Mouse (Mus musculus) liver, embryonic 13.5 days (tissue): ENCODE measurements around the gene Fgfr2. TPM values are rescaled to one million over a fixed set of nuclear protein-coding genes. Genes with fewer than 3 reads are reported as not detected.

Experiments
- ATAC-seq: fragments of 200-750 bp; cut with Nextera tagmentation; 2 replicates; pipeline ENCODE4 v1.8.0; 2017; ENCODE audit warnings: low read depth, mild to moderate bottlenecking, moderate number of reproducible peaks, moderate library complexity
- DNase-seq: peaks from one replicate; pipeline ENCODE4 v3.0.0; 2022
- H3K27ac ChIP-seq: fragments of 300-500 bp; sonication (generic); 2 replicates; pipeline ENCODE4 v1.5.1; 2015; ENCODE audit warnings: moderate library complexity, mild to moderate bottlenecking, inconsistent platforms
- H3K27me3 ChIP-seq: fragments of 300-500 bp; sonication (generic); 2 replicates; pipeline ENCODE4 v1.6.1; 2015; ENCODE audit warnings: mild to moderate bottlenecking, inconsistent platforms
- H3K36me3 ChIP-seq: fragments of 300-500 bp; sonication (generic); 2 replicates; pipeline ENCODE4 v1.6.1; 2015; ENCODE audit warnings: mild to moderate bottlenecking, inconsistent platforms
- H3K4me1 ChIP-seq: fragments of 300-500 bp; sonication (generic); replicated peaks from 2 replicates; pipeline ENCODE4 v1.6.1; 2015; ENCODE audit warnings: inconsistent platforms
- H3K4me2 ChIP-seq: fragments of 300-500 bp; sonication (generic); 2 replicates; pipeline ENCODE4 v1.6.1; 2015; ENCODE audit warnings: inconsistent platforms, mild to moderate bottlenecking, moderate library complexity
- H3K4me3 ChIP-seq: fragments of 300-500 bp; sonication (generic); replicated peaks from 2 replicates; pipeline ENCODE4 v1.5.1; 2015; ENCODE audit warnings: mild to moderate bottlenecking, inconsistent platforms
- H3K9ac ChIP-seq: fragments of 300-500 bp; sonication (generic); 2 replicates; pipeline ENCODE4 v1.6.1; 2015; ENCODE audit warnings: mild to moderate bottlenecking, inconsistent platforms
- H3K9me3 ChIP-seq: fragments of 300-500 bp; sonication (generic); replicated peaks from 2 replicates; pipeline ENCODE4 v1.6.1; 2016; ENCODE audit warnings: inconsistent platforms
- WGBS: fragments of 180-500 bp; shearing (Covaris S2); methylation state at CpG from one replicate; pipeline ENCODE4 v1.1.7; 2015; ENCODE audit not compliant: insufficient replicate concordance; 5-methylcytosine and 5-hydroxymethylcytosine counted together
- polyA plus RNA-seq: library from polyadenylated mRNA; unstranded; fragments of >200 nt; fragmentation: Nextera tagmentation; extraction: Ambion mirVana; gene quantifications from 2 replicates; pipeline ENCODE4 v1.2.1, GENCODE M21; 2015

The Fgfr2 gene
- polyA plus RNA-seq, 1 experiment from 2014 or later, result 8.9 TPM

- Histone ChIP-seq H3K4me2 (no peak overlapping the region), H3K9me3 (no peaks in the 10 kb centered on the region), H3K4me3 (no peak overlapping the region), H3K27me3 (peaks cover 15% of the 10 kb centered on the region), H3K4me1 (peaks cover 25% of the 10 kb centered on the region), H3K27ac (no peak overlapping the region), H3K9ac (no peak overlapping the region), H3K36me3 (no peaks in the 10 kb centered on the region)
- WGBS, result 37% methylated on average over 6 of the region's 6 CpGs
- DNase-seq (no peak), ATAC-seq (no peak)
Observed at GRCm38 (mm10) chr7:132487361-132487760, 635.8 kb downstream of the Fgfr2 start.

DNA sequence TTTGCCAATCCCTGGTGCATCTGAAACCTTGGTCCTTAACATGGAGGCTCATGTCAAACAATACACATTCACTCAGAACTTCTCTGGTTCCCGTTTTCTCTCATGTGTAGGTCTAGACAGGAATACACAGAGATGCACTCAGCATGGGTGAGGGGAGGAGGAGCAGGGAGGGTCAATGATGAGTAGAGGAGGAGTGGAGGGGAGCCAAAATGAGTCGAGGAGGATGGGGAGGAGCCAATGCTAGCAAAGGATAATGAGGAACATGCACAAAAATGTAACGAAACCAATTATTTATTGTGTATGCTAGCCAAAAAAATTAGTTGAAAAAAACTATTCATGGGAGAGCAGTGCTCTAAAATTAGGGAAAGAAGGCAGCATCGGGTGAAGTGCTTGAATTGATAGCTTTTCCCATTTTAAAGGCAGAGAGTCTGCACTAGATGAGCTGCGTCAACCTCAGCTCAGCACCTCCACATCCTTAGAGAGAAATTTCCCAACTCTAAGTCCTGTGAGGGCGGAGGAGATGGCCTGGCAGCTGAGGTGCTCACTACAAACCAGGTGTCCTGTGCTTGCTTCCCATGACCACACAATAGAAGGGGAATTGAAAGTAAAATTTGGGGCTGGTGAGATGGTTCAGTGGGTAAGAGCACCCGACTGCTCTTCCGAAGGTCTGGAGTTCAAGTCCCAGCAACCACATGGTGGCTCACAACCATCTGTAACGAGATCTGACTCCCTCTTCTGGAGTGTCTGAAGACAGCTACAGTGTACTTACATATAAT, 636.6 kb downstream of the Fgfr2 start:
- no peak overlapping the region for H3K4me2 ChIP-seq
- H3K4me1 ChIP-seq, result peaks cover 18% of the 10 kb centered on the region
- H3K36me3 ChIP-seq, result no peaks in the 10 kb centered on the region
- ATAC-seq, result no peak
- peaks cover 15% of the 10 kb centered on the region for H3K27me3 ChIP-seq
- no peaks in the 10 kb centered on the region for H3K9me3 ChIP-seq
- no peak overlapping the region for H3K27ac ChIP-seq
- 70% methylated on average over 9 of the region's 9 CpGs for WGBS
- H3K4me3 ChIP-seq, result no peak overlapping the region
- DNase-seq, result no peak
- no peak overlapping the region for H3K9ac ChIP-seq

- peaks cover 10% of the 10 kb centered on the region for H3K4me1 ChIP-seq
- DNase-seq (no peak), ATAC-seq (no peak)
- no peak overlapping the region for H3K27ac ChIP-seq
- H3K9me3 ChIP-seq, result no peaks in the 10 kb centered on the region
- H3K36me3 ChIP-seq, result no peaks in the 10 kb centered on the region
- WGBS, result 33% methylated on average over 5 of the region's 5 CpGs
- H3K4me3 ChIP-seq, result no peak overlapping the region
- peaks cover 21% of the 10 kb centered on the region for H3K27me3 ChIP-seq
- H3K4me2 ChIP-seq, result no peak overlapping the region
- H3K9ac ChIP-seq, result no peak overlapping the region
Observed at GRCm38 (mm10) chr7:132484424-132484823, 638.7 kb downstream of the Fgfr2 start.

DNA sequence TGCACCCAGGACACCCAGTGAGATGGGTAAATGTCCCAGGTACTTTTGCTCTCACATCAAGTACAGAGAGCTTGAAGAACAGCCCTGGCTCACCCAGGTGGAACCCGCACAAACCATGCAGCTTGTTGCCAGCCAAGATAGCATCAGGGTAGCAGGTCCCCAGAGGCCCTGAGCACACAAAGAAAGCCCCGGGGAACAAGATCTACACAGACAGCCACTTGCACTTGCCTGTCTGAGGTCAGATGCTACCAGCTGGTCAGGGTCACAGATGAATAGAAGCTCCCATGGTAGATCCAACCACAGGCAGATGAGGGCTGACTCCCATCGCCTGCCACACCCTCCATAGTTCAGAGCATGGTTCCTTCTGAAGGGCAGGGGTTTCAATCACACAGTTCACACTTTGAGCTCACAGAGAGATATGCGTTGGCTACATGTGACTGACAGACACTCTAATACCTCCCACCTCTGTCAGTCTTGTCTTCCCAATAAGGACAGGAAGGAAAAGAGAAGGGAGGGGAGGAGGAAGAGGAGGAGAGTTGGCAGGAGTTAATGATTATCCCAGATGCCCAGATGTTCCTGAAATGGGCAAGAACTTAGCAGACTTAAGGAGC, 642.3 kb downstream of the Fgfr2 start:
- 46% methylated on average over 4 of the region's 4 CpGs for WGBS
- Histone ChIP-seq H3K4me2 (no peak overlapping the region), H3K9ac (no peak overlapping the region), H3K36me3 (no peaks in the 10 kb centered on the region), H3K27me3 (peaks cover 15% of the 10 kb centered on the region; the same call in 1 of the 2 replicates), H3K4me3 (no peak overlapping the region), H3K27ac (no peak overlapping the region), H3K4me1 (no peaks in the 10 kb centered on the region), H3K9me3 (no peaks in the 10 kb centered on the region)
- DNase-seq (no peak), ATAC-seq (no peak)

DNA sequence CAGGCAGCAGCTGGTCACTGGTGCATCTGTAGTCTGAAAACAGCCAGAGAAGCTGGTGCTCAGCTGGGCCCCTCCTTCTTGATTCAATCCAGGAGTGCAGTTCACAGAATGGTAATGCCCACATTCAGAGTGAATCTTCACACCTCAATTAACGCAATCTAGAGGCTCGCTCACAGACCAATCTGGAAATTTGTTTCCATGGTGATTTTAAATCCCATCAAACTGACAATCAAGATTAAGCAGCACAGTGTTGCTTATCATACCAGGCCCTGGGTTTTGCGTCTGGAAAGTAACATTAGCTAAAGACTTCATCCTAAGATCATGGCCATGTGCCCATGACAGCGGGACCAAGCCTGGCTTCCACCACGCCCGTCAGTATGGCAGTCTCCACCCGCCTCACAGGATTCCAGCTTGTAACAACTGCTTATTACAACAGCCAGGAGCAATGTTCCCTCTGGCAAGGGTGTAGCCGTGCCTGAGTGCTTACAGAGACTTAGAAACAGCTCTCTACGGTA, 644.8 kb downstream of the Fgfr2 start:
- ATAC-seq (no peak), DNase-seq (no peak)
- Histone ChIP-seq H3K27ac (no peak overlapping the region), H3K9ac (no peak overlapping the region), H3K9me3 (no peaks in the 10 kb centered on the region), H3K27me3 (peaks cover 9% of the 10 kb centered on the region; the same call in 1 of the 2 replicates), H3K4me2 (no peak overlapping the region), H3K36me3 (no peaks in the 10 kb centered on the region), H3K4me3 (no peak overlapping the region), H3K4me1 (no peaks in the 10 kb centered on the region)
- 73% methylated on average over 9 of the region's 9 CpGs for WGBS

DNA sequence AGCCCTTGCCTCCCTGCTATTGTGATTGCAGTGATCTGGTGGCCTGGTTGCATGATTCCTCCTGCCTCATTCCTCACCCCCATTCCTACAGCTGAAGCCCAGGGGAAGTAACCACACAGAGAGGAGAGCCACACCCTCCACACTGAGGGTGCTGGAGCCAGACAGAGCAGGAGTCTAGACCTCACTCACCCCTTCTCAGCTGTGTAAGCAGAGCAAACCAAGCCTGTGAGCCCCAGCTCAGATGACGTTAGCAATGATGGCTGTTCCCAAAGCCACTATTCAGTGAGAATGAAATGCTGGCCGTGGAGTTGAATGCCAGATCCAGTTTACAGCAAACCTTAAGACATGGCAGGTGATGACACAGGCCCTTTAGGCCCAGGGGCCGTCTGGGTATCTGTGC, 645.4 kb downstream of the Fgfr2 start:
- H3K36me3 ChIP-seq, result no peaks in the 10 kb centered on the region
- ATAC-seq (no peak), DNase-seq (no peak)
- H3K4me1 ChIP-seq, result no peaks in the 10 kb centered on the region
- no peak overlapping the region for H3K27ac ChIP-seq
- no peaks in the 10 kb centered on the region for H3K9me3 ChIP-seq
- H3K4me3 ChIP-seq, result no peak overlapping the region
- no peak overlapping the region for H3K9ac ChIP-seq
- WGBS, result 54% methylated on average over 3 of the region's 3 CpGs
- H3K4me2 ChIP-seq, result no peak overlapping the region
- H3K27me3 ChIP-seq, result peaks cover 9% of the 10 kb centered on the region; the same call in 1 of the 2 replicates

DNA sequence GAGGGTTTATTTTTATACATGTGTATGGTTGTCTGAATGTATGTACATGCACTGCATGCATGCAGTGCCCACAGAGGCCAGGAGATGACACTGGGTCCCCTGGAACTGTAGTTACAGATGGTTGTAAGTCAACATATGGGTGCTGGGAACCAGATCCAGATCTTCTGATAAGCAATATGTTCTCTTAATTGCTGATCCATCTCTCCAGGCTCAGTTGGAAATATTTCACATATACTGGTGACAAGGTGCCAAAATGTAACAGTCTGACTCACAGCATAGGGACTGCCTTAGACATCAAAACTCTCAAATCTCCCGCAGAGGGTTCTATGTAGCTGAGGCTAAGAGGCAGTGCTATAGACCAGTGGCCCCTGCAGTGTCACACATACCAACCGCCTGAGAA, 646.7 kb downstream of the Fgfr2 start:
- no peaks in the 10 kb centered on the region for H3K9me3 ChIP-seq
- no peak overlapping the region for H3K9ac ChIP-seq
- DNase-seq (no peak), ATAC-seq (no peak)
- no peak overlapping the region for H3K4me2 ChIP-seq
- H3K27ac ChIP-seq, result no peak overlapping the region
- WGBS, result 71% methylated on average over 2 of the region's 2 CpGs
- H3K36me3 ChIP-seq, result no peaks in the 10 kb centered on the region
- no peak overlapping the region for H3K4me3 ChIP-seq
- no peaks in the 10 kb centered on the region for H3K4me1 ChIP-seq
- H3K27me3 ChIP-seq, result peaks cover 9% of the 10 kb centered on the region; the same call in 1 of the 2 replicates

GRCm38 (mm10) chr7:132475069-132475468, 648.1 kb downstream of the Fgfr2 start:
- H3K4me3 ChIP-seq, result no peak overlapping the region
- no peak overlapping the region for H3K9ac ChIP-seq
- peak; percentile 36 for DNase-seq
- no peak overlapping the region for H3K27ac ChIP-seq
- no peaks in the 10 kb centered on the region for H3K36me3 ChIP-seq
- peaks cover 4% of the 10 kb centered on the region; the same call in 1 of the 2 replicates for H3K27me3 ChIP-seq
- 15% methylated on average over 5 of the region's 5 CpGs for WGBS
- no peaks in the 10 kb centered on the region for H3K4me1 ChIP-seq
- H3K9me3 ChIP-seq, result no peaks in the 10 kb centered on the region
- no peak overlapping the region for H3K4me2 ChIP-seq
- no peak for ATAC-seq

DNA sequence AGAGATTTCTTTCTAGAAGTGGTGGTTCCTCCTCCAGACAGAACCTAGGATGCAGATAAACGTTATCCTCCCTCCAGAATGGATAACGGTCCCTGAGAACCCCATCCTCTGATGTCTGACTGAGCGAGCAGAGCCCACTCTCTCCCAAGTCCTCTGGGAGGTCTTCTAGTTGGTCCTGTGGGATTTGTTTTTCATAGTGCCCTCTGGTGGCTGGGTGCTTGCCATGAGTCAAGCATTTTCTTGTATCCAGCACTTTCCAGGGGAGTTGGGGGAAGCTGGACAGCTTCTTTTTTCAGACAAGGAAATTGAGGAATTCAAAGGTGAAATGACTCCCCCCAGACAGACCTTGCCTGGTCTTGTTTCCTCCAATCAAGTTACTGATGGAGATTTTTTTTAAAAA, 651.8 kb downstream of the Fgfr2 start:
- ATAC-seq (no peak), DNase-seq (no peak)
- no peak overlapping the region for H3K27ac ChIP-seq
- H3K27me3 ChIP-seq, result no peaks in the 10 kb centered on the region
- no peaks in the 10 kb centered on the region for H3K4me1 ChIP-seq
- no peak overlapping the region for H3K4me2 ChIP-seq
- WGBS, result 32% methylated on average over 3 of the region's 3 CpGs
- no peaks in the 10 kb centered on the region for H3K9me3 ChIP-seq
- H3K36me3 ChIP-seq, result no peaks in the 10 kb centered on the region
- no peak overlapping the region for H3K9ac ChIP-seq
- no peak overlapping the region for H3K4me3 ChIP-seq

DNA sequence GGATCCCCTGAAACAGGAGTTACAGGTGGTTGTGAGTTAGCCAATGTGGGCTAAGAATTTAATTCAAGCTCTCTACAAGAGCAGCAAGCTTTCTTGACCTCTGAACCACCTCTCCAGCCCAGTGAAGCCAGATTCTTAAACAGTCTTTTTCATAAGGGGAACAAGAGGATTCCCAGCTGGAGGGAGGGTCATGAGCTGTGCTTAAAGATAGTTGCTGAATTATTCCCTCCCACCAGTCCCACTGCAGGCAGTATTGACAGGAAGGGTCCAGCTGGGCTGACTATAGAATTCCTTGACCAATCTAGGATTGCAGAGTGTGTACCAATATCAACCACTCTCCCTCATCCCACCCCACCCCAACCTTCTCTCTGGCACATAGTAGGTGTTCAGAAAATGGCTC, 654.8 kb downstream of the Fgfr2 start:
- no peaks in the 10 kb centered on the region for H3K27me3 ChIP-seq
- no peak for DNase-seq
- ATAC-seq, result no peak
- no peaks in the 10 kb centered on the region for H3K9me3 ChIP-seq
- H3K9ac ChIP-seq, result no peak overlapping the region
- H3K4me3 ChIP-seq, result no peak overlapping the region
- H3K4me2 ChIP-seq, result no peak overlapping the region
- H3K27ac ChIP-seq, result no peak overlapping the region
- no peaks in the 10 kb centered on the region for H3K4me1 ChIP-seq
- H3K36me3 ChIP-seq, result no peaks in the 10 kb centered on the region

- Histone ChIP-seq H3K9me3 (no peaks in the 10 kb centered on the region), H3K4me3 (no peak overlapping the region), H3K36me3 (no peaks in the 10 kb centered on the region), H3K4me2 (no peak overlapping the region), H3K4me1 (peaks cover 13% of the 10 kb centered on the region), H3K9ac (no peak overlapping the region), H3K27ac (no peak overlapping the region), H3K27me3 (no peaks in the 10 kb centered on the region)
- 57% methylated on average over 5 of the region's 5 CpGs for WGBS
- ATAC-seq (no peak), DNase-seq (no peak)
Observed at GRCm38 (mm10) chr7:132465897-132466296, 657.3 kb downstream of the Fgfr2 start.

GRCm38 (mm10) chr7:132464894-132465293, 658.3 kb downstream of the Fgfr2 start:
- ATAC-seq, result no peak
- Histone ChIP-seq H3K27me3 (no peaks in the 10 kb centered on the region), H3K4me2 (no peak overlapping the region), H3K4me3 (no peak overlapping the region), H3K27ac (no peak overlapping the region), H3K36me3 (no peaks in the 10 kb centered on the region), H3K9ac (no peak overlapping the region), H3K4me1 (peaks cover 13% of the 10 kb centered on the region), H3K9me3 (no peaks in the 10 kb centered on the region)
- 51% methylated on average over 1 of the region's 1 CpGs for WGBS
- DNase-seq, result no peak
